Mouse (Mus musculus): ENCODE data around the gene Clpx. TPM values are rescaled to one million over a fixed set of nuclear protein-coding genes. Genes with fewer than 3 reads are reported as not detected.
"Not testable (repeated sequence)": the region's sequence is repeated elsewhere in the genome, so short reads cannot be mapped to it uniquely, and the experiment has no call there.

The Clpx gene
- polyA plus RNA-seq, 1 experiment from 2014 or later, result 45.0 TPM

DNA sequence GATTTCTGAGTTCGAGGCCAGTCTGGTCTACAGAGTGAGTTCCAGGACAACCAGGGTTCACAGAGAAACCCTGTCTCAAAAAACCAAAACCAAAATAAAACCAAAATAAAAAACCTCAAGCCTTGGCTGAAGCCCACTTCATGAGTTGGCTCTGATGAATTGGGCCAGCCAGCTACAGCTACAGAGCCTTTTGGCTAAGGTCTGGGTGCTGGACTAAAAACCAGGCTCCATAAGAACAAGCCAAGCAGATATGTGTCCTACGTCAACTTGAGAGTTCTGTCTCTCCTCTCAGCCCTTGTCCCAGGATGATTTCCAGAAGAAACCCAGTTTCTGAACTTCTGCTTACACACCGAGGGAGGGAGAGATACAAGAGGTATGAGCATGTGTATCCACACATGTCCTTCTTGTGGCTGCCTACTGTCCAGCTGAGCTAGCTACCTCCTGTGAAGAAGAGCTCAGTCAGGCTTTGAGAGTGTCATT lies 31.4 kb upstream of the Clpx start:
- no peaks in the 10 kb centered on the region for H3K27me3 ChIP-seq (replicated peaks; ENCODE audit: control insufficient read depth, insufficient read depth, low read length)
- ATAC-seq, result no peak
- peaks cover 3% of the 10 kb centered on the region for H3K4me1 ChIP-seq (replicated peaks; ENCODE audit: control insufficient read depth, insufficient read depth, low read length)
- no peak overlapping the region for H3K4me2 ChIP-seq (ENCODE audit: low read length)
- no peak overlapping the region for H3K4me3 ChIP-seq (replicated peaks; ENCODE audit: low read length)
- H3K9me3 ChIP-seq (ENCODE audit: control insufficient read depth, low read length), result no peaks in the 10 kb centered on the region
- H3K9ac ChIP-seq (replicated peaks; ENCODE audit: low read depth, low read length), result no peak overlapping the region
- WGBS, result 94% methylated on average over 3 of the region's 3 CpGs
- no peak overlapping the region for H3K27ac ChIP-seq (ENCODE audit: low read length)
- no peaks in the 10 kb centered on the region for H3K36me3 ChIP-seq (ENCODE audit: control insufficient read depth, insufficient read depth)

GRCm38 (mm10) chr9:65264959-65265358 lies 29.1 kb upstream of the Clpx start, which contains the start of gene Cilp:
Gene Cilp, plus strand, starts transcription at chr9:65265180.
- Histone ChIP-seq H3K4me2 (ENCODE audit: low read length) (no peak within 1 kb of the TSS), H3K27me3 (replicated peaks; ENCODE audit: control insufficient read depth, insufficient read depth, low read length) (no peaks in the 10 kb centered on the region), H3K27ac (ENCODE audit: low read length) (no peak within 1 kb of the TSS), H3K36me3 (ENCODE audit: control insufficient read depth, insufficient read depth) (no peaks in the 10 kb centered on the region), H3K4me3 (replicated peaks; ENCODE audit: low read length) (no peak within 1 kb of the TSS), H3K9me3 (ENCODE audit: control insufficient read depth, low read length) (no peaks in the 10 kb centered on the region), H3K4me1 (replicated peaks; ENCODE audit: control insufficient read depth, insufficient read depth, low read length) (peaks cover 11% of the 10 kb centered on the region), H3K9ac (replicated peaks; ENCODE audit: low read depth, low read length) (no peak within 1 kb of the TSS)
- WGBS, result 42% methylated on average over 5 of the region's 5 CpGs
- ATAC-seq, result no peak

DNA sequence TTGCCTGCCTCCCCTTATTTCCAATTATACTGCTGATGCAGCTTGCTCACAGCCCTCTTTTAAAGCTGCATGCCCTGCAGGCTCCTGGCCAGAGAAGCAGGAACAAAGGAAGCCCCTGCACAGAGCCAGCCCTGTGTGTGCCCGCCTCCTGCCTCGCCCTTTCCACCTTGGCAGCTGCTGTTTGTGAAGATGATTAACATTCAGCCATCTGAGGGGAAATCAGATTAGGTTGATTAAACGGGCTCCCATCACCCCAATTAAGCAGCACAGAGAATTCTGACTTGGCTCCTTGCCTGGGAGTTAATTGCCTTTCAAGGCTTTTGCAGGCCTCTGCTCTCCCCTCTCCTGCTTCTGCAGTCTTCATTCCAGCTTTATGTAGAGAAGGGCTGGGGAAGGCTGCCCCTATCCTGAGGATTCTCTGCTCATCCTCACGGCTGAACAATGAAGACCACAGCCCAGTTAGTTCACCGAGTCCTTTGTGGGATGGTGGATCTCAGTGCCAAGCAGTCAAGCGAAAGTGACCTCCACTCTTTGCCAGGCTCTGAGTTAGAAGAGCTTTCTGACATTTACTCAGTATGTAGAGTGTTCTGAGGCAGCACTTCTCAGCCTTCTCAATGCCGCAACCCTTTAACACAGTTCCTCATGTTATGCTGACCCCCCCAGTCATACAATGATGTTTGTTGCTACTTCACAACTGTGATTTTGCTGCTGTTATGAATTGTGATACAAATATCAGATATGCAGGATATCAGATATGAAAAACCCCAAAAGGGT lies 26.1 kb upstream of the Clpx start:
- H3K4me1 ChIP-seq (replicated peaks; ENCODE audit: control insufficient read depth, insufficient read depth, low read length), result peaks cover 11% of the 10 kb centered on the region
- no peaks in the 10 kb centered on the region for H3K9me3 ChIP-seq (ENCODE audit: control insufficient read depth, low read length)
- H3K4me2 ChIP-seq (ENCODE audit: low read length), result no peak overlapping the region
- whole genome bisulfite sequencing, result 6% methylated on average over 7 of the region's 7 CpGs
- ATAC-seq, result peak; percentile 98
- H3K4me3 ChIP-seq (replicated peaks; ENCODE audit: low read length), result no peak overlapping the region
- H3K36me3 ChIP-seq (ENCODE audit: control insufficient read depth, insufficient read depth), result no peaks in the 10 kb centered on the region
- H3K27ac ChIP-seq (ENCODE audit: low read length), result peak overlapping the region; percentile 91
- peak overlapping the region; percentile 48 for H3K9ac ChIP-seq (replicated peaks; ENCODE audit: low read depth, low read length)
- no peaks in the 10 kb centered on the region for H3K27me3 ChIP-seq (replicated peaks; ENCODE audit: control insufficient read depth, insufficient read depth, low read length)

DNA sequence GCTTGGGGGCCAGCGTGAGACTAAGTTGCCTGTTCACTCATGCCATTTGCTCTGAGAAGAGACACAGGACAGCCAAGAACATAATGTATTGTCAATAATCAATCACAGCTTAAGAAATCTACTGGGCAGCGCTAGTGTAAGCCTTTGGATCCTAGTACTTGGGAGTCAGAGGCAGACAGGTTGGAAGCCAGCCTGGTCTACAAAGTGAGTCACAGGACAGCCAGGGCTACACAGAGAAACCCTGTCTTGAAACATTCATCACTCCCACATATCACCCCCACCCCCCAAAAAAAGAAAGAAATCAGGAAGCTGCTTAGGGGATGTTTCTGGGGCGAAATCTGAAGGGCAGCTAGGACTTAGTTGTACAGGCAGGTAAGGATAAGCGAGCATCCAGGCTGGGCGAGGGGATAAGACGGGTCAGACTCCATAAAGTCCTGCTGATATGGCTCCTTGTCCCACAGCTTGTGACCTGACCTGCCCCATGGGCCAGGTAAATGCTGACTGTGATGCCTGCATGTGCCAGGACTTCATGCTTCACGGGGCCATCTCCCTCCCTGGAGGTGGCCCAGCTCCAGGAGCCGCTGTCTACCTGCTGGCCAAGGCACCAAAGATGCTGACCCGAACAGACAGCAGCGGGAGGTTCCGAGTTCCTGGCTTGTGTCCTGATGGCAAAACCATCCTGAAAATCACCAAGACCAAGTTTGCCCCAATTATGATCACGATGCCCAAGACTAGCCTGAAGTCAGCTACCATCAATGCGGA lies 20.8 kb upstream of the Clpx start:
- H3K36me3 ChIP-seq (ENCODE audit: control insufficient read depth, insufficient read depth), result no peaks in the 10 kb centered on the region
- no peaks in the 10 kb centered on the region for H3K27me3 ChIP-seq (replicated peaks; ENCODE audit: control insufficient read depth, insufficient read depth, low read length)
- no peaks in the 10 kb centered on the region for H3K9me3 ChIP-seq (ENCODE audit: control insufficient read depth, low read length)
- no peak overlapping the region for H3K4me3 ChIP-seq (replicated peaks; ENCODE audit: low read length)
- H3K9ac ChIP-seq (replicated peaks; ENCODE audit: low read depth, low read length), result no peak overlapping the region
- no peak overlapping the region for H3K4me2 ChIP-seq (ENCODE audit: low read length)
- WGBS, result 87% methylated on average over 13 of the region's 13 CpGs
- peaks cover 3% of the 10 kb centered on the region for H3K4me1 ChIP-seq (replicated peaks; ENCODE audit: control insufficient read depth, insufficient read depth, low read length)
- no peak for ATAC-seq
- no peak overlapping the region for H3K27ac ChIP-seq (ENCODE audit: low read length)

DNA sequence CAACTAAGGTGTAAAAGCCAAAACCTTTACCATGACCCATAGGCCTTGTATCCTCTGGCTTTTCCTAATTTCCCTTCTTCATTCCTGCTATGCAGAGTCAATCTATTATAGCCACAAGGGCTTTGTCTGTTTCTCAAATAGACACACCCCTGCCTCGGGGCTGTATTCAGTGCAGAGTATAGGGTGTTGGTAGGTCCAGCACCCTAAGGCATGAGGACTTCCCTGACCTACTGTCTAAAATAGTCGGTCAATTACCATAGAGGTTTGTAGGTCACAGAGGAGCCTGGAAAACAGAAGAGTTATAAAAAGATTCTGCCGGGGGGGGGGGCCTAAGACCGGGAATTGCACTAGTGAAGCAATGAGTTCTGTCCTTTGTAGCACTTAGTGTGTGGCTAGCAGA lies 20.2 kb upstream of the Clpx start:
- H3K4me3 ChIP-seq (replicated peaks; ENCODE audit: low read length), result no peak overlapping the region
- H3K4me1 ChIP-seq (replicated peaks; ENCODE audit: control insufficient read depth, insufficient read depth, low read length), result no peaks in the 10 kb centered on the region
- WGBS, result 81% methylated on average over 4 of the region's 4 CpGs
- no peak overlapping the region for H3K4me2 ChIP-seq (ENCODE audit: low read length)
- H3K9me3 ChIP-seq (ENCODE audit: control insufficient read depth, low read length), result no peaks in the 10 kb centered on the region
- no peak overlapping the region for H3K27ac ChIP-seq (ENCODE audit: low read length)
- H3K36me3 ChIP-seq (ENCODE audit: control insufficient read depth, insufficient read depth), result no peaks in the 10 kb centered on the region
- no peaks in the 10 kb centered on the region for H3K27me3 ChIP-seq (replicated peaks; ENCODE audit: control insufficient read depth, insufficient read depth, low read length)
- no peak overlapping the region for H3K9ac ChIP-seq (replicated peaks; ENCODE audit: low read depth, low read length)
- ATAC-seq, result no peak

DNA sequence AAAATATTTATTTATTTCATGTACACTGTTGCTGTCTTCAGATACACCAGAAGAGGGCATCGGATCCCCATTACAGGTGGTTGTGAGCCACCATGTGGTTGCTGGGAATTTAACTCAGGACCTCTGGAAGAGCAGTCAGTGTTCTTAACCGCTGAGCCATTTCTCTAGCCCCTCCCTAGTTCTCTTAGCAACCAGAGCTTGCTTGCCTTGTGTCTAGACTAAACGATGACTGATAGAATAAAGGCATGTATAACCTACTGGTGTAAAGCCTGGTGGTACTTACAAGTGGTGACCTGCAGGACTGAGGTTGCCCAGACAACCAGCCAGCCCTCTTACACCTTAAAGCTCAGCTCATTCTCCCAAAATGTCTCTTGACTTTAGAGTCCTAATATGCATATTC lies 19.2 kb upstream of the Clpx start:
- H3K4me3 ChIP-seq (replicated peaks; ENCODE audit: low read length); H3K9ac ChIP-seq (replicated peaks; ENCODE audit: low read depth, low read length); ATAC-seq; H3K27ac ChIP-seq (ENCODE audit: low read length); H3K4me2 ChIP-seq (ENCODE audit: low read length); H3K36me3 ChIP-seq (ENCODE audit: control insufficient read depth, insufficient read depth); H3K9me3 ChIP-seq (ENCODE audit: control insufficient read depth, low read length); H3K4me1 ChIP-seq (replicated peaks; ENCODE audit: control insufficient read depth, insufficient read depth, low read length); H3K27me3 ChIP-seq (replicated peaks; ENCODE audit: control insufficient read depth, insufficient read depth, low read length): not testable (repeated sequence)
- 75% methylated on average over 3 of the region's 3 CpGs for WGBS

- Histone ChIP-seq H3K9ac (replicated peaks; ENCODE audit: low read depth, low read length) (no peak overlapping the region), H3K27me3 (replicated peaks; ENCODE audit: control insufficient read depth, insufficient read depth, low read length) (no peaks in the 10 kb centered on the region), H3K4me3 (replicated peaks; ENCODE audit: low read length) (no peak overlapping the region), H3K4me2 (ENCODE audit: low read length) (no peak overlapping the region), H3K36me3 (ENCODE audit: control insufficient read depth, insufficient read depth) (no peaks in the 10 kb centered on the region), H3K27ac (ENCODE audit: low read length) (no peak overlapping the region), H3K4me1 (replicated peaks; ENCODE audit: control insufficient read depth, insufficient read depth, low read length) (no peaks in the 10 kb centered on the region), H3K9me3 (ENCODE audit: control insufficient read depth, low read length) (no peaks in the 10 kb centered on the region)
- 87% methylated on average over 4 of the region's 4 CpGs for WGBS
- no peak for ATAC-seq
These were observed 18.1 kb upstream of the Clpx start for GRCm38 (mm10) chr9:65275810-65276530.

DNA sequence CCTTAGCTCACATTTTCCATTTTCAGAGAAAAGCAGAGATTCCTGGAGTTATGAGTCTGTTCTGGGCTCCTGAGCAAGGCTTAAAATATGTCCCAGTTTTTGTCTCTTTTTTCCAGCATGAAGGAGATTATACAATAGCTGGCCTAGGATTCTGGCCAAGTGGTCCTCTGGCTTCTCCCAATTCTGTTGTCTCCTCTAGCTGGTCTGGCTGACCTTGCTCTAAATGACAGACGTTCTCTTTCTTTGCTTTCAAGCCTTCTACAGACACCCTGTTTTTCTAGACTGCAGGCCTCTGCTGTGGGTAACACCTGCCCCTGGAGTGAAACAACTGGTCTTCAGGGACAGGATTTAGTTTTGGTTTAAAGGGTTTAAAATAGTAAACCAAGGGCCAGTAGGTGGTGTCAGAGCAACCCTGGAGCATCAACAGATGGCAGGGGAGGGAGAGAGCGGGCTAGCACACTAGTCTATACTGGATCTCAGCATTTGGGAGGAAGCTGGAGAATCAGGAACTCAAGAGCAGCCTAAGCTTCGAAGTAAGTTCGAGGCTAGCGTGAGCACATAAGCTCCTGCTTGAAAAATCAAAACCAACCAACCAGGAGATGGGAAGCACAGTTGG lies 12.4 kb upstream of the Clpx start:
- no peak overlapping the region for H3K4me3 ChIP-seq (replicated peaks; ENCODE audit: low read length)
- no peaks in the 10 kb centered on the region for H3K9me3 ChIP-seq (ENCODE audit: control insufficient read depth, low read length)
- no peak for ATAC-seq
- no peak overlapping the region for H3K4me2 ChIP-seq (ENCODE audit: low read length)
- H3K36me3 ChIP-seq (ENCODE audit: control insufficient read depth, insufficient read depth), result no peaks in the 10 kb centered on the region
- no peak overlapping the region for H3K27ac ChIP-seq (ENCODE audit: low read length)
- WGBS, result 73% methylated on average over 5 of the region's 5 CpGs
- H3K9ac ChIP-seq (replicated peaks; ENCODE audit: low read depth, low read length), result no peak overlapping the region
- H3K27me3 ChIP-seq (replicated peaks; ENCODE audit: control insufficient read depth, insufficient read depth, low read length), result no peaks in the 10 kb centered on the region
- no peaks in the 10 kb centered on the region for H3K4me1 ChIP-seq (replicated peaks; ENCODE audit: control insufficient read depth, insufficient read depth, low read length)

GRCm38 (mm10) chr9:65283301-65283700 lies 10.8 kb upstream of the Clpx start:
- H3K4me3 ChIP-seq (replicated peaks; ENCODE audit: low read length), result no peak overlapping the region
- ATAC-seq, result no peak
- WGBS, result 0% methylated on average over 3 of the region's 3 CpGs
- H3K36me3 ChIP-seq (ENCODE audit: control insufficient read depth, insufficient read depth), result no peaks in the 10 kb centered on the region
- H3K9ac ChIP-seq (replicated peaks; ENCODE audit: low read depth, low read length), result no peak overlapping the region
- no peaks in the 10 kb centered on the region for H3K9me3 ChIP-seq (ENCODE audit: control insufficient read depth, low read length)
- no peak overlapping the region for H3K27ac ChIP-seq (ENCODE audit: low read length)
- H3K4me1 ChIP-seq (replicated peaks; ENCODE audit: control insufficient read depth, insufficient read depth, low read length), result no peaks in the 10 kb centered on the region
- H3K27me3 ChIP-seq (replicated peaks; ENCODE audit: control insufficient read depth, insufficient read depth, low read length), result no peaks in the 10 kb centered on the region
- no peak overlapping the region for H3K4me2 ChIP-seq (ENCODE audit: low read length)
